Mouse (Mus musculus) heart, postnatal 0 days (tissue): ENCODE measurements around the gene Lst1. TPM values are rescaled to one million over a fixed set of nuclear protein-coding genes. Genes with fewer than 3 reads are reported as not detected.

ENCODE experiments used
- ATAC-seq: fragments of 200-750 bp; cut with Nextera tagmentation; 2 replicates; pipeline ENCODE4 v1.8.0; 2017; ENCODE audit warnings: low read depth, moderate number of reproducible peaks, moderate library complexity; ENCODE audit not compliant: insufficient read depth
- DNase-seq: peaks from one replicate; pipeline ENCODE4 v3.0.0-alpha.2; 2016; ENCODE audit warnings: low spot score
- H3K27ac ChIP-seq: fragments of 300-500 bp; sonication (generic); 2 replicates; pipeline ENCODE4 v1.5.1; 2014; ENCODE audit warnings: low read depth, mild to moderate bottlenecking
- H3K27me3 ChIP-seq: fragments of 300-500 bp; sonication (generic); 2 replicates; pipeline ENCODE4 v1.6.1; 2014; ENCODE audit warnings: low read length, mixed read lengths; ENCODE audit not compliant: control insufficient read depth, insufficient read depth
- H3K36me3 ChIP-seq: fragments of 300-500 bp; sonication (generic); replicated peaks from 2 replicates; pipeline ENCODE4 v1.6.1; 2014; ENCODE audit warnings: low read length, mixed read lengths; ENCODE audit not compliant: control insufficient read depth, insufficient read depth
- H3K4me1 ChIP-seq: fragments of 300-500 bp; sonication (generic); 2 replicates; pipeline ENCODE4 v1.6.1; 2014; ENCODE audit warnings: antibody characterized with exemption; ENCODE audit not compliant: control insufficient read depth, insufficient read depth
- H3K4me2 ChIP-seq: fragments of 300-500 bp; sonication (generic); 2 replicates; pipeline ENCODE4 v1.6.1; 2014; ENCODE audit warnings: low read depth, mild to moderate bottlenecking, low read length, moderate library complexity
- H3K4me3 ChIP-seq: fragments of 300-500 bp; sonication (generic); 2 replicates; pipeline ENCODE4 v1.5.1; 2014; ENCODE audit warnings: low read depth, low read length
- H3K9ac ChIP-seq: fragments of 300-500 bp; sonication (generic); replicated peaks from 2 replicates; pipeline ENCODE4 v1.6.1; 2014; ENCODE audit warnings: low read depth, low read length, mixed read lengths
- H3K9me3 ChIP-seq: fragments of 300-500 bp; sonication (generic); replicated peaks from 2 replicates; pipeline ENCODE4 v1.6.1; 2016; ENCODE audit warnings: low read length; ENCODE audit not compliant: control insufficient read depth
- CTCF ChIP-seq: IDR thresholded peaks from 2 replicates; pipeline ENCODE4 v1.5.1; 2016; ENCODE audit warnings: antibody characterized with exemption, control low read depth, low read depth
- EP300 ChIP-seq: IDR thresholded peaks from 2 replicates; pipeline ENCODE4 v1.6.1; 2016; ENCODE audit warnings: antibody characterized with exemption, low read depth
- WGBS: fragments of 180-500 bp; shearing (Covaris S2); extraction: QIAGEN DNeasy Blood & Tissue Kit; methylation state at CpG from one replicate; pipeline ENCODE4 v1.1.7; 2014; 5-methylcytosine and 5-hydroxymethylcytosine counted together
- polyA plus RNA-seq: library from polyadenylated mRNA; unstranded; fragments of >200 nt; fragmentation: Nextera tagmentation; extraction: Ambion mirVana; gene quantifications from 2 replicates; pipeline ENCODE4 v1.2.1, GENCODE M21; 2015
- total RNA-seq: library from RNA; depleted of rRNA; stranded (reverse); fragments of >200 nt; gene quantifications from 2 replicates; pipeline ENCODE4 v1.2.3, GENCODE M21; 2014; ENCODE audit warnings: low replicate concordance

Gene Lst1
- total and polyA plus RNA-seq, 2 experiments from 2014 or later: 7.0 to 52.7 TPM

GRCm38 (mm10) chr17:35220156-35220952 lies 32.1 kb upstream of the Lst1 start, which contains the start of gene Gm16181:
Gene Gm16181 (plus strand): TSS chr17:35220834.
- DNase-seq (no peak), ATAC-seq (no peak; the same call in 1 of the 2 replicates)
- WGBS: 55% methylated on average over 27 of the region's 28 CpGs

GRCm38 (mm10) chr17:35219601-35220041 lies 31.4 kb upstream of the Lst1 start:
- no peak overlapping the region for H3K4me3 ChIP-seq
- H3K36me3 ChIP-seq: 0 out of 2 replicates have a peak, but pooled peaks cover 9% of the 10 kb centered on the region
- no peaks in the 10 kb centered on the region for H3K9me3 ChIP-seq
- DNase-seq (no peak), ATAC-seq (no peak)
- H3K9ac ChIP-seq: no peak overlapping the region
- WGBS: 54% methylated on average over 6 of the region's 6 CpGs
- TF ChIP-seq EP300 (no peak), CTCF (no peak)
- H3K27ac ChIP-seq: peak overlapping the region; percentile 84
- no peak overlapping the region for H3K4me2 ChIP-seq
- H3K27me3 ChIP-seq: no peaks in the 10 kb centered on the region
- peaks cover 9% of the 10 kb centered on the region; the same call in 1 of the 2 replicates for H3K4me1 ChIP-seq

More at GRCm38 (mm10) chr17:35220156-35220952, 32.1 kb upstream of the Lst1 start, which contains the start of gene Gm16181:
- Histone ChIP-seq H3K27ac (peak within 1 kb of the TSS; percentile 84), H3K36me3 (0 out of 2 replicates have a peak, but pooled peaks cover 15% of the 10 kb centered on the region), H3K4me1 (peaks cover 9% of the 10 kb centered on the region; the same call in 1 of the 2 replicates), H3K4me3 (no peak within 1 kb of the TSS), H3K9me3 (no peaks in the 10 kb centered on the region), H3K4me2 (0 out of 2 replicates have a peak within 1 kb of the TSS, but pooled peaks have one; percentile 13), H3K9ac (0 out of 2 replicates have a peak within 1 kb of the TSS, but pooled peaks have one; percentile 8), H3K27me3 (no peaks in the 10 kb centered on the region)
- TF ChIP-seq CTCF (no peak), EP300 (no peak)

GRCm38 (mm10) chr17:35218516-35219193 lies 30.4 kb upstream of the Lst1 start:
- ATAC-seq (peak; percentile 57), DNase-seq (no peak)
- Histone ChIP-seq H3K27ac (peak overlapping the region; percentile 84), H3K9me3 (no peaks in the 10 kb centered on the region), H3K4me2 (peak overlapping the region; percentile 12; the same call in 1 of the 2 replicates), H3K36me3 (0 out of 2 replicates have a peak, but pooled peaks cover 9% of the 10 kb centered on the region), H3K27me3 (no peaks in the 10 kb centered on the region), H3K4me3 (no peak overlapping the region), H3K9ac (no peak overlapping the region), H3K4me1 (peaks cover 9% of the 10 kb centered on the region; the same call in 1 of the 2 replicates)
- no peak for TF ChIP-seq CTCF
- peak; percentile 72; the same call in 1 of the 2 replicates for TF ChIP-seq EP300
- WGBS: 61% methylated on average over 18 of the region's 18 CpGs

DNA sequence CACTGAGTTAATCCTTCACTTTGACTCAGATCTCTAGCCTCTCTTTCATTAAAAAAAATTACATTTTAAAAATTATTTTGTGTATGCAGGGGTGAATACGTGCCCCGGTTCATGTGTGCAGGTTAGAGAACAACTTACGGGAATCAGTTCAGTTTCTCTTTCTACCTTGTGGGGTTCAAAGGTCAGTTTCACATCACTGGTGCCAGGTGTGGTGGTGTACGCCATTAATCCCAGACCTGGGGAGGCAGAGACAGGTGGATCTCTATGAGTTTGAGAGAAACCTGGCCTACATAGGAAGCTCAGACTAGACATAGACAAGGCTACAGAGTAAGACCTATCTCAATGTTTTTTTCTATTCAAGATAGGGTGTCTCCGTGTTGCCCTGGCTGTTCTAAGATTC lies 24.8 kb upstream of the Lst1 start:
- Histone ChIP-seq H3K9me3 (no peaks in the 10 kb centered on the region), H3K4me3 (no peak overlapping the region), H3K4me1 (no peaks in the 10 kb centered on the region), H3K27me3 (no peaks in the 10 kb centered on the region), H3K36me3 (no peaks in the 10 kb centered on the region), H3K4me2 (no peak overlapping the region), H3K9ac (no peak overlapping the region), H3K27ac (no peak overlapping the region)
- DNase-seq (no peak), ATAC-seq (no peak)
- WGBS: 86% methylated on average over 5 of the region's 5 CpGs
- TF ChIP-seq CTCF (no peak), EP300 (no peak)

GRCm38 (mm10) chr17:35210593-35210992 lies 22.4 kb upstream of the Lst1 start:
- ATAC-seq (no peak), DNase-seq (no peak)
- no peak overlapping the region for H3K4me3 ChIP-seq
- H3K4me2 ChIP-seq: no peak overlapping the region
- H3K27me3 ChIP-seq: no peaks in the 10 kb centered on the region
- no peak overlapping the region for H3K9ac ChIP-seq
- TF ChIP-seq CTCF: no peak
- no peak for TF ChIP-seq EP300
- H3K27ac ChIP-seq: no peak overlapping the region
- no peaks in the 10 kb centered on the region for H3K4me1 ChIP-seq
- no peaks in the 10 kb centered on the region for H3K36me3 ChIP-seq
- no peaks in the 10 kb centered on the region for H3K9me3 ChIP-seq
- WGBS: 64% methylated on average over 3 of the region's 3 CpGs
